Mouse (Mus musculus) heart, adult 2 months (tissue): Measurements from ENCODE around the gene Tdrd6. TPM values are rescaled to one million over a fixed set of nuclear protein-coding genes. Genes with fewer than 3 reads are reported as not detected.

ENCODE experiments used
- DNase-seq, 2 experiments: peaks; one replicate each; pipeline ENCODE4 v3.0.0; 2021
- H3K27ac ChIP-seq: fragments of 200-600 bp; 2 replicates; pipeline ENCODE4 v1.8.1; 2022
- H3K27me3 ChIP-seq: fragments of 200-500 bp; 2 replicates; pipeline ENCODE4 v1.6.1; 2012; ENCODE audit warnings: mild to moderate bottlenecking, low read length, inconsistent platforms, mixed read lengths; ENCODE audit not compliant: control insufficient read depth, insufficient read depth
- H3K36me3 ChIP-seq: fragments of 200-500 bp; 2 replicates; pipeline ENCODE4 v1.6.1; 2012; ENCODE audit warnings: low read length, inconsistent platforms; ENCODE audit not compliant: control insufficient read depth, insufficient read depth
- H3K4me1 ChIP-seq: fragments of 200-500 bp; 2 replicates; pipeline ENCODE4 v1.6.1; 2011; ENCODE audit warnings: low read length; ENCODE audit not compliant: control insufficient read depth, insufficient read depth
- H3K4me3 ChIP-seq: fragments of 200-600 bp; 2 replicates; pipeline ENCODE4 v1.8.1; 2022
- H3K79me2 ChIP-seq: fragments of 200-500 bp; replicated peaks from 2 replicates; pipeline ENCODE4 v1.6.1; 2012; ENCODE audit warnings: mild to moderate bottlenecking, inconsistent platforms, low read length, moderate library complexity, mixed read lengths; ENCODE audit not compliant: control insufficient read depth, insufficient read depth
- H3K9ac ChIP-seq: fragments of 200-500 bp; 2 replicates; pipeline ENCODE4 v1.6.1; 2012; ENCODE audit warnings: low read depth, mild to moderate bottlenecking, control low read depth, inconsistent platforms, low read length, mixed read lengths
- CTCF ChIP-seq: fragments of 200-600 bp; IDR thresholded peaks from 2 replicates; pipeline ENCODE4 v1.8.1; 2022; ENCODE audit warnings: antibody characterized with exemption, mild to moderate bottlenecking, moderate library complexity
- EP300 ChIP-seq: fragments of 200-500 bp; IDR thresholded peaks from 2 replicates; pipeline ENCODE4 v1.6.1; 2011; ENCODE audit warnings: low read depth, low read length, control low read depth; ENCODE audit not compliant: insufficient read depth
- POLR2A ChIP-seq: fragments of 200-500 bp; IDR thresholded peaks from 2 replicates; pipeline ENCODE4 v1.6.1; 2011; ENCODE audit warnings: mild to moderate bottlenecking, low read depth, low read length, control low read depth; ENCODE audit not compliant: insufficient read depth
- whole genome bisulfite sequencing: fragments of 180-500 bp; shearing (Covaris S2); methylation state at CpG from one replicate; pipeline ENCODE4 v1.1.7; 2018; 5-methylcytosine and 5-hydroxymethylcytosine counted together
- intact Hi-C: fragments of 180-260 bp; cut with DNase I; formaldehyde crosslinking; loops from one replicate; pipeline ENCODE4 v1.15.1; 2025
- polyA plus RNA-seq: library from polyadenylated mRNA; depleted of rRNA; stranded (reverse); fragments of >200 nt; gene quantifications from 2 replicates; pipeline ENCODE4 v1.2.3, GENCODE M21; 2012
- total RNA-seq, 2 experiments: library from RNA; stranded (reverse); gene quantifications; 2 replicates each; pipeline ENCODE4 v1.2.3; 2021

Tdrd6 gene
- total and polyA plus RNA-seq, 3 experiments: 0.02 TPM; not detected in 2

DNA sequence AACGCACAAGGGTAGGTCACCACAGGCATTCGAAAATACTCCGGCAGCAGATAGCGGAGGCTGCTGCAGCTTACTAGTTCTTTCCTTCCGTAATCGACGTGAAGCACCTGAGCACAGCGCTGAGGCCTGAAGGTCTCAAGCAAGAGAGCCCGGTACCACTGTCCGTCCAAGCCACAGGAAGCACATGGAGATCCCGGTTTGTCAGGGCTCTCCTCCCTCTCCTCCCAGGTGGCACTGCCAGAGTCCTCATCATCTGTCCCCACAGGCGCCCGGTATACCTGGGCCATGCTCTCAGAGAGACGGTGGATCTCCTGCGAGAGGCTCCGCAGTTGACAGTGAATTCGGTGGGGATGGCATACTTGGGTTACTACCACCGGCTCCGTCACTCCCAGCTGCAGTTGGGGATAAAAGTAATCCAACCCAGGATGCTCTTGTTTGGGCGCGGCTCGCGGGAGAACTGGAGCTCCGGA, 1.0 kb downstream of the Tdrd6 start:
- Histone ChIP-seq H3K79me2 (no peaks in the 10 kb centered on the region), H3K4me1 (no peaks in the 10 kb centered on the region), H3K9ac (no peak overlapping the region), H3K4me3 (no peak overlapping the region), H3K27me3 (peaks cover 19% of the 10 kb centered on the region), H3K36me3 (no peaks in the 10 kb centered on the region), H3K27ac (no peak overlapping the region)
- no peak for DNase-seq
- WGBS: 25% methylated on average over 24 of the region's 24 CpGs
- intact Hi-C loops: loop anchor here (10.0 kb wide), 1 partner anchor 816 kb away; no protein-coding TSS in a partner anchor
- TF ChIP-seq EP300 (no peak), CTCF (no peak), POLR2A (no peak)

DNA sequence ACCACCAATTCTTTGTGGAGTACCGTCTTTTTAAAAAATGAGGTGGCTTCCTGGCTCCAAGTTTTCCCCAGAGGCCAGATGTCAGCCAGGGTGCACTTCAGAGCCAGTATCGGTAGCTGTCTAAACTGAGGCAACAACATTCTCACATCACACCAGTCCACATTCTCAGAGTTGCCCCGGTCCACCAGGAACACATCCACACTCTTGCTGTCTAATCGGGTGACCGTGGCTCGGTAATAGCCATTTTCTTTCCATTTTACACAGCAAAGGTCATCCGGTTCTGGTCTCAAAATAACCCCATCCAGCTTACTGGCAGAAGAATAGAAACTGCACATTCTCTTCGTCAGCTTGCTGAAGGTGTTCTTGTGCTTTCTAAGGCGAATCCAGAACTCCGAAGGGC, 1.9 kb downstream of the Tdrd6 start:
- Histone ChIP-seq H3K27me3 (peaks cover 19% of the 10 kb centered on the region), H3K79me2 (no peaks in the 10 kb centered on the region), H3K4me3 (no peak overlapping the region), H3K36me3 (no peaks in the 10 kb centered on the region), H3K27ac (no peak overlapping the region), H3K4me1 (no peaks in the 10 kb centered on the region), H3K9ac (no peak overlapping the region)
- TF ChIP-seq EP300 (no peak), POLR2A (no peak), CTCF (no peak)
- intact Hi-C loops: loop anchor here (10.0 kb wide), 1 partner anchor 817 kb away; no protein-coding TSS in a partner anchor
- 87% methylated on average over 10 of the region's 10 CpGs for WGBS
- no peak for DNase-seq

DNA sequence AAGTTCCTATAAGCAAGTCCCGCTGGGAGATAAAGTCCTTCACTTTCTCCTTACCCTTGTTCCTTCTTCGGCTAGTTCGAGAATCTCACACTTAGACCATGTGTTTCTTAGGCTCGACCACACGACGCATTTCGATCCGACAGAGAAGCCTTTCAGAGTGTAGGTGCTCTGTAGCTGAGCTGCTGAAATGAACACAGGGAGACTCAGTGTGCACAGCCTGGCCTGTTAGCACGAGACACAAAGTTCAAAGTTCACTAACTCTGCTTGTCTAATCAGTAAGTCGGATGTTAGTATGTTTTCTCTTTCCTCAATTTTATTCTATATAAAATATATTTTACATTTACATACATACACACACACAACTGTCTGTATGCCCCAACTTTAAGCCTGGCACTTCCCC, 8.0 kb downstream of the Tdrd6 start:
- H3K27me3 ChIP-seq: no peaks in the 10 kb centered on the region
- H3K79me2 ChIP-seq: no peaks in the 10 kb centered on the region
- H3K4me3 ChIP-seq: no peak overlapping the region
- no peak for TF ChIP-seq POLR2A
- WGBS: 90% methylated on average over 10 of the region's 10 CpGs
- DNase-seq: no peak
- no peaks in the 10 kb centered on the region for H3K36me3 ChIP-seq
- H3K27ac ChIP-seq: no peak overlapping the region
- no peak overlapping the region for H3K9ac ChIP-seq
- intact Hi-C loops: loop anchor here (10.0 kb wide), 1 partner anchor 823 kb away; no protein-coding TSS in a partner anchor
- no peaks in the 10 kb centered on the region for H3K4me1 ChIP-seq

DNA sequence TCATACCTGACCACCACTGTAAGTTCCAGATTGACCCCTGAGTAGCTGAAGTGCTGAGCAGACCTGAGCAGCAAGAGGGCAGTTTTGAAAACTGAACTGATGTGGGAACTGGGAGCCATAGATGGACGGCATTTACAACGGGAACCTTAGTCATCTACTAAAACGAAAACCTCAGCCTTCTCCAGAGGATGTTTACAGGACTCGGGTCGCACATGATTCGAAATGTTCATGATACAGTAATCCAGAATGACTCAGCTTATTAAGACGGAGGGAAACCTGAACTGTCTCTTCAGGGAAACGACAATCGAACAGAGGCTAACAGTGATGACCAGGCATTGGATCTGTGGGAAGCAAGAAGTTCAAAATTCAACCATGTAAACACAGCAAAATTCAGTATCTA, 10.9 kb downstream of the Tdrd6 start:
- intact Hi-C loops: no loop called here
- WGBS: 86% methylated on average over 9 of the region's 9 CpGs
- no peaks in the 10 kb centered on the region for H3K4me1 ChIP-seq
- no peaks in the 10 kb centered on the region for H3K27me3 ChIP-seq
- no peak overlapping the region for H3K4me3 ChIP-seq
- H3K27ac ChIP-seq: no peak overlapping the region
- no peaks in the 10 kb centered on the region for H3K79me2 ChIP-seq
- H3K9ac ChIP-seq: no peak overlapping the region
- no peaks in the 10 kb centered on the region for H3K36me3 ChIP-seq
- no peak for DNase-seq
- TF ChIP-seq CTCF (no peak), POLR2A (no peak), EP300 (no peak)

DNA sequence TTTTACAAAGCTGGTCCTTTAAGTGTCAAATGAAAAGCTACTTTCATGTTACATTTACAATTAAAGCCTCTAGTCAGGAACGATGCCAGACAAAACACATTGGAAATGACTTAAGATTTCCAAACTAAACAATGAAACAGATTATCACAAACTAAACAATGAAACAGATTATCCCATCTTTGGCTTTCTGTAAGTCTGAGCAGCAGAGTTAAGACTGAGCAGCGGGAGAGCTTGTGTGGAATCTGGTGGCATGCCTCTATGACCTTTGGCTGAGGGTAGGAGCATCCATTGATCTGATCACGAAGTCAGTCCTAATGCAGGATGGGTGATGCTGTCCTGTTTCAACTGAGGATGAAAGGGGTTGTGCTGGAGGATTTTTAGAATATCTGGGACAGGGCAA, 17.9 kb downstream of the Tdrd6 start:
- Histone ChIP-seq H3K27me3 (no peaks in the 10 kb centered on the region), H3K36me3 (no peaks in the 10 kb centered on the region), H3K79me2 (no peaks in the 10 kb centered on the region), H3K27ac (no peak overlapping the region), H3K4me3 (no peak overlapping the region), H3K4me1 (no peaks in the 10 kb centered on the region), H3K9ac (no peak overlapping the region)
- no peak for DNase-seq
- intact Hi-C loops: no loop called here
- TF ChIP-seq POLR2A (no peak), CTCF (no peak), EP300 (no peak)
- WGBS: 31% methylated on average over 3 of the region's 3 CpGs

DNA sequence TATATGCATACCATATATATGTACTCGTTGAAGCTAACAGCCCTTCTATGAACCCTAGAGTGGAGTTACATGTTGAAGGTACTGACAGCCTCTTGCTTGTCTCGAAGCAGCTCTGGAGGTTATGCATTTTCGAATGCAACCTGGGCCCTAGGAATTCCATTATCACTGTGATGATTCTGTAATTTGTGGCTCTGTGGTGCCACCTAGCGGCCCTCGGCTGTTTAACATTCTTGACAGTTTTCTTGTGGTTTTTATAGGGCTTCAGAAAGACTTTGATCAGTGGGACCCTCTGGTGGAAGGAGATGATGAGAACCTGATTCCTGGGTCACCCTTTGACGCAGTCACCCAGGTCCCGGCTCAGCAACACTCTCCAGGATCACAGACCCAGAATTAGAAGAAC, 18.5 kb downstream of the Tdrd6 start:
- Histone ChIP-seq H3K4me1 (no peaks in the 10 kb centered on the region), H3K27me3 (no peaks in the 10 kb centered on the region), H3K9ac (no peak overlapping the region), H3K79me2 (no peaks in the 10 kb centered on the region), H3K4me3 (no peak overlapping the region), H3K36me3 (no peaks in the 10 kb centered on the region), H3K27ac (no peak overlapping the region)
- DNase-seq: peak; percentile 11 to 57
- 15% methylated on average over 7 of the region's 7 CpGs for WGBS
- TF ChIP-seq POLR2A (no peak), CTCF (peak; percentile 82), EP300 (peak; percentile 32; the same call in 1 of the 2 replicates)
- intact Hi-C loops: no loop called here
